Mouse (Mus musculus) gastrocnemius, postnatal 36 days (tissue): Measurements from ENCODE around the gene Slc22a20. TPM values are rescaled to one million over a fixed set of nuclear protein-coding genes. Genes with fewer than 3 reads are reported as not detected.

Experiments used
- DNase-seq, 2 experiments: peaks; one replicate each; pipeline ENCODE4 v3.0.0; 2022
- intact Hi-C: fragments of 180-260 bp; cut with DNase I; formaldehyde crosslinking; loops from one replicate; pipeline ENCODE4 v1.15.1; 2025
- total RNA-seq, 2 experiments: library from RNA; stranded (reverse); gene quantifications; 2 replicates each; pipeline ENCODE4 v1.2.3; 2021

Slc22a20 gene
- total RNA-seq, 2 experiments from 2014 or later: not detected

DNA sequence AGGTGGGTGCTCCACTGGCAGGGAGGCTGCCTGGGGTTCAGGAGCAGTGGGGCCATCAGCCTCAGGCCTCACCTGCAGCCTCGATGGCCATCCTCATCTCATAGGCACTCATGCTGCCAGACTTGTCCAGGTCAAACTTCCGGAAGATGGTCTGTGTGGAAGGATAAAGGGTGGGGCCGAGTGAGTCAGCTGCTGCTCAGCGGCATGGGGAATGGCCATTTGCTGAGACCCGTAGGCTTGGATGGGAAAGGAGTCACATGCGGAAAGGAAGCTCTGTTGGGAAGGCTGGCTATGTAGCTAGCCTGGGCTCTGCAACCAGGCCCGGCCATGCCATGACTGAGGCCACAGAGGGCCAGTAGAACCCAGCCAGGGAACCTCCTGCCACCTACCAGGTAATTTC lies 5.5 kb upstream of the Slc22a20 start:
- intact Hi-C loops: no loop called here

DNA sequence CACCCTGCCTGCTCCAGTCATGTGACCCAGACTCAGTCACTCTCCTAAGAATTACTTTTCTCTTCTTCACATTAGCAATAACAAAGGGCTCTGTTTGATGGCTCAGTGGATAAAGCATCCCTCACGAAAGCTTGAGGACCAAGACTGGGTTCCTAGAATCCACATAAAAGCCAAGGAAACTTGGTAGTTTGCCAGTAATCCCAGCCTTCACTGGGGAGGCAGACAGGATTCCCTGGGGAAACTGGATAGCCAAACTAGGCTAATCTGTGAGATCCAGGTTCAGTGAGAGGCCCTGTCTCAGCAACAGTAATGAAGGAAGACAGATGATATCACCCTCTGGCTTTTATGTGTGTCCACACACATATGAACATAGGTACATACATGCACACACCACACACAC lies 5.0 kb upstream of the Slc22a20 start:
- intact Hi-C loops: no loop called here

More for the DNA sequence above, 5.5 kb upstream of the Slc22a20 start:
- no peak for DNase-seq

GRCm38 (mm10) chr19:5990033-5990432 lies 4.1 kb upstream of the Slc22a20 start:
- no peak for DNase-seq
- intact Hi-C loops: no loop called here

More for the DNA sequence above, 5.0 kb upstream of the Slc22a20 start:
- no peak for DNase-seq

GRCm38 (mm10) chr19:5989585-5989984 lies 3.6 kb upstream of the Slc22a20 start:
- DNase-seq: no peak
- intact Hi-C loops: no loop called here

DNA sequence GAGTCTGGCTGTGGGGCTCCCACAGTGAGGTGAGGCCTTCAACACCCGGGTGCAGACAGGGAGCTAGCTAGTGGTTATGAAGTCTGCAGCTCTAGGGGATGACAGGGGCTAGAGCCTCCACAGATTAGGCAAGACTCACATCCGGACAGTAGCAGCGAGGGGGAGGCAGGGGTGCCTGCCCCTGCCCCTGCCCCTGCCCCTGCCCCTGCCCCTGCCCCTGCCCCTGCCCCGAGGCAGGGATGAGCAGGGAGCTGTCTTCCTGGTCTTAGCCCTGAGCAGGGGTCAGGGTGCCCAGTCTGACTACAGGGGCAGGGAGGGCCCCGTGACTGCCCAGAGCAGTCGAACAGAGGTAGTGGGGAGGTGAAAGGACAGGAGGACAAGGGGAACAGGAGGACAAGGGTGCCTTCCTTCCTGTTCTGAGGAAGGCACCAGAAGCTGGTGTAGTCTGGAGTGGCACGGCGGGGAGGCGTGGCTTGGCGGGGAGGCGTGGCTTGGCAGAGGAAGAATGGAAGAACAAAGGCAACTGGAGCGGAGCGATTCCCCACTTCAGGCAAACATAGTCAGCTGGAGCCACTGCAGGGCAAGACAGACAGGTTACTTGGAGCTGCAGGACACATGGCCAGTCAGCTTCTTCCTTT lies 3.0 kb upstream of the Slc22a20 start:
- intact Hi-C loops: no loop called here
- DNase-seq: peak in 1 of 2 experiments; percentile 36

GRCm38 (mm10) chr19:5988027-5988814 lies 2.3 kb upstream of the Slc22a20 start:
- intact Hi-C loops: no loop called here
- no peak for DNase-seq

DNA sequence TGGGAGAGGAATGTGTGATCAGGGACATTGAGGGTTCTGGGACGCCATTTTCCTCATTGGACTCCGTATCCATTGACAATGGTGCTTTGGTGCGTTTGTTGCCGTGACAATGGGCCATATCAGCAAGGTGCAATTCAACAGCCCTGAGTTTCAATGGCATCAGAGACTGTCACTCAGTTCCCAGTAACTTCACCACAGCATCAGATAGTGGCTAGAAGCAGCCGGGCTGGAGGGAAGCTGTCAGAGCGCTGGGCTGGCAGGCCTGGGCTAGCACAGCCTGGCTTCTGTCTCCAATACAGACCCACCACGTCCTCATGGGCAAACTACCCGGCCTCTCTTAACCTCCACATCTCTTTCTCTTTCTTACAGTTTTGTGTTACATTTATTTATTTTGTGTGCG lies 5.5 kb downstream of the Slc22a20 start:
- intact Hi-C loops: no loop called here
- no peak for DNase-seq

GRCm38 (mm10) chr19:5977717-5978116 lies 8.2 kb downstream of the Slc22a20 start:
- intact Hi-C loops: no loop called here
- DNase-seq: peak in 1 of 2 experiments; percentile 39

- no peak for DNase-seq
- intact Hi-C loops: no loop called here
These were observed 10.3 kb downstream of the Slc22a20 start for GRCm38 (mm10) chr19:5975676-5976075.

DNA sequence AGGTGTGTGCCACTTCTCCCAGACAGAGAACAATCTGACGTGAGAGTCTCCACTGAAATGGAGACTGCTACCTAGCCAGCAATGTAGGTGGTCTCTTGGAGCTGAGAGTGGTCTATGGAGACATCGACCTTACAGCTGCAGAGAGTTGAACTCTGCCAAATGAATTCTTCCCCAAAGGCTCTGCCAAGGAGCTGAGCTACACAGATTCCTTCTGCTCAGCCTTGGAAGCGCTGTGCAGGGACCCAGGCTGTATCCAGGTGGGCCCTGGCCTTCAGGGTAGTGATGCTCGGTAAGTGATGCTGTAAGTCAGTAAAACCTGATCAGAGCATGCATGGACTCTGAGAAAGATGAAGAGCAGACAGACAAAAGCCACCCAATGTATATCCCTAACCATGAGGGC lies 10.8 kb downstream of the Slc22a20 start:
- intact Hi-C loops: no loop called here
- DNase-seq: no peak

- intact Hi-C loops: loop anchor here (5.0 kb wide), 1 partner anchor 155 kb away; no protein-coding TSS in a partner anchor
These were observed 18.3 kb downstream of the Slc22a20 start for GRCm38 (mm10) chr19:5967664-5968063.

GRCm38 (mm10) chr19:5966786-5967185 lies 19.2 kb downstream of the Slc22a20 start:
- no peak for DNase-seq
- intact Hi-C loops: loop anchor here (1.0 to 5.0 kb wide), 2 partner anchors 52 to 156 kb away; no protein-coding TSS in a partner anchor

More at GRCm38 (mm10) chr19:5967664-5968063, 18.3 kb downstream of the Slc22a20 start:
- DNase-seq: no peak

GRCm38 (mm10) chr19:5965910-5966309 lies 20.0 kb downstream of the Slc22a20 start:
- intact Hi-C loops: loop anchor here (1.0 to 5.0 kb wide), 2 partner anchors 52 to 156 kb away; no protein-coding TSS in a partner anchor
- DNase-seq: no peak

- DNase-seq: peak; percentile 67 to 71
- intact Hi-C loops: loop anchor here (5.0 kb wide), 1 partner anchor 157 kb away; no protein-coding TSS in a partner anchor
These were observed 20.7 kb downstream of the Slc22a20 start for GRCm38 (mm10) chr19:5965280-5965679.

- intact Hi-C loops: loop anchor here (5.0 kb wide), 1 partner anchor 157 kb away; no protein-coding TSS in a partner anchor
- DNase-seq: no peak
These were observed 21.1 kb downstream of the Slc22a20 start for GRCm38 (mm10) chr19:5964804-5965203.

DNA sequence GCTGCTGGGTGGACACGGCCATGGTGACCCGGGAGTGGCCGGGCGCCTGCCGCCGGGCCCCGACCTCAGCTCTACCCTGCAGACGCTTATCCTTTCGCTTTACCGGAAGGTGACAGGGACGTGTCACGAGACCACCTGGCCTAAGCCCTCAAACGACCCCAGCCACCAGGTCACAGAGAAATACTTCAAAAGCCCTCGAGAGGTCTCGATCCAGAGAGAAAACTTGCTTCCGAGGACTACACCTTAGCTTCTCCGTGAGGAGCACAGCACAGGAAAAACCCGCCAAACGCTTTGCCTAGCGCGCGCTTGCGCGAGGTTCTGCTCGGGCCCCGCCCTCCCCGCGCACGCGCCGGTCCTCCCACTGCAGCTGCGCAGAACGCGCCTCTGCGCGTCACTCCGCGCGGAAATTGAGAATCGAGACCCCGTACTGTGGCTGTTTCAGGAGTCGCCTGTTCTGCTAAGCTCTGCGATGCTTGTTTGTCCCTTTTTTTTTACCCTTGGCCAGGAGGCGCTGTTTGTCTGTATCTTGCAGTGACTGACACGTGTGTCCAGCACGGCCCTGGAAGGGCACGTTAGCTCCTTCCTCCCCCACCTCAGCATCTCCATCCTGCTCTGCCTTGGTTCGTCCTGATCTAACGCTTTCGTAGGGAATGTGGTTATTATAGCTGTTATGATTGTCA lies 21.9 kb downstream of the Slc22a20 start, which contains the start of gene Pola2:
Gene Pola2 (minus strand): TSS at position 320 of the 680 bp plus-strand sequence.
- DNase-seq: peak; percentile 83
- intact Hi-C loops: no loop called here

- intact Hi-C loops: no loop called here
- no peak for DNase-seq
These were observed 23.3 kb downstream of the Slc22a20 start for GRCm38 (mm10) chr19:5962651-5963050.

DNA sequence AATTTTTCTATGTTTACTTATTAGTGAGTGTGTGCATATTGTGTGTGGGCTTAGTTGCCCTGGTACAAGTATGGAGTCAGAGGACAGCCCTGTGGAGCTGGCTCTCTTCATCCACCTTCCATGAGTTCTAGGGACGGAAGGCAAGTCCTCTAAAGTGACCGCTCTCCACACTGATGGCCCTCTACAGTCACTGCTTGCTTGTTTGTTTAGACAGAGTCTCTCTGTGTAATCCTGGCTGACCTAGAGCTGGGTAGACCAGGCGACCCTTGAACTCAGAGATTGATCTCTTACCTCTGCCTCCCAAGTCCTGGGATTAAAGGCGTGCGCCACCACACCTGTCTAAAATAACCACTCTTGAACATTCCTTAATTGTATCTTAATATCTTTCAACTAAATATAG lies 28.6 kb downstream of the Slc22a20 start:
- intact Hi-C loops: no loop called here
- DNase-seq: no peak

GRCm38 (mm10) chr19:5956685-5957084 lies 29.3 kb downstream of the Slc22a20 start:
- peak; percentile 71 to 77 for DNase-seq
- intact Hi-C loops: loop anchor here (1.0 kb wide), 1 partner anchor 32 kb away; the partner anchor contains the start of gene Cdc42ep2
